Mouse (Mus musculus): Measurements from ENCODE around the gene Asic2.

DNA sequence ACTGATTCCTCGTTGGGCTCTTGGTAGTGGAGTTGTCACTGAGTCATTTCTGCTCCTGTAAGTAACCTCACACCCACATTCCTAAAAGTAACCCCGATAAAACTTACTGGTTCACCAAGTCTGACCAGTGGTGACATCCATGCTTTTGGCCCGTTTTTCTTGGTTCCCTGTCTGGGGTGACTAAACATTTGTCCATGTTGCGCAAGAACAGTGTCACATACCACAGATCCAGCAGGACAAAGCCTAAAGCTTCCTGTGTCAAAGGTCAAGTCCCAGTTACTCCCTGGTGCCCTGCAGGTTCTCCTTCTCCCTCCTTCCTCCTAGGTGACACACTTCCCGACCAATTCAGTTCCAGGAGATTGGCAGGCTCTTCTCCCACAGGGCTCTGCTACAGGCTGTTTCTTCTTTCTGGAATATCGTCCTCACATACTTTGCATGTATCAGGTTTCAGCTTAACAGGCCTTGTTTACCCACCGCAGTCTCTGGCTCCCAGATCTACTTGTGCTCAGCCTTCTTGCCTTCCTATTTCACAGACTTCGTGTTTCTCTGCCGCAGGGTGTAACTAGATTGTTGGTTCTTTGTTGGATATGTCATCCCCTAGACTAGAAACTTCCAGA is 991.9 kb downstream of the Asic2 start:
- TF ChIP-seq CTCF (IDR thresholded peaks at IDR 0.05; ENCODE audit: borderline replicate concordance, extremely low read depth, insufficient read depth, insufficient read length): no peak
- no peak for TF ChIP-seq POLR2A (IDR thresholded peaks at IDR 0.05; ENCODE audit: borderline replicate concordance, extremely low read depth, insufficient read depth, insufficient read length, poor library complexity, severe bottlenecking)

Measured in brain, embryonic 14.5 days (tissue).